Comparison of ENCODE assay signal across 8 mouse cellular contexts in genomic region chr11:115373805-115374694, GRCm38 (mm10). TPM values are rescaled to one million over a fixed set of nuclear protein-coding genes. Genes with fewer than 3 reads are reported as not detected.
DNase-seq lines count a peak whose midpoint lies in the region; ATAC-seq lines count a peak whose summit lies in the region.

No protein-coding gene starts in this region.

- H3K4me2 ChIP-seq in hindbrain, embryonic 14.5 days (replicated peaks) = peak overlapping the region; percentile 58

- 2% methylated on average over 30 of the region's 30 CpGs for whole genome bisulfite sequencing in hindbrain, embryonic 14.5 days

- peak; percentile 89 for DNase-seq in adipocyte (ENCODE audit: low spot score)
- DNase-seq in cerebellum, postnatal 14 days = peak; percentile 79 to 92
- DNase-seq in gastrocnemius, adult 18-20 months (ENCODE audit: low spot score) = peak; percentile 62
- DNase-seq in hindbrain, embryonic 14.5 days (ENCODE audit: low spot score) = peak; percentile 77
- DNase-seq in left cerebral cortex, adult 18-20 months (ENCODE audit: low spot score in 2 of 2) = peak; percentile 71 to 82
- DNase-seq in lung, postnatal 36 days = peak; percentile 79
- DNase-seq in right cerebral cortex, adult 2 months (ENCODE audit: low spot score in 2 of 2) = peak; percentile 70 to 73

- H3K9ac ChIP-seq in hindbrain, embryonic 14.5 days = peak overlapping the region; percentile 65

- H3K4me1 ChIP-seq in hindbrain, embryonic 14.5 days (replicated peaks; ENCODE audit: control insufficient read depth, insufficient read depth, low read length) = peaks cover 5% of the 10 kb centered on the region; the same call in 1 of the 2 replicates

- H3K4me3 ChIP-seq in hindbrain, embryonic 14.5 days (replicated peaks; ENCODE audit: low read length) = peak overlapping the region; percentile 37

- ATAC-seq in hindbrain, embryonic 14.5 days (ENCODE audit: low FRiP score) = peak; percentile 72
- ATAC-seq in erythroid progenitor cell, adult 5-6 weeks (replicated peaks; ENCODE audit: low FRiP score, poor library complexity, severe bottlenecking) = no peak

- peaks cover 5% of the 10 kb centered on the region; the same call in 1 of the 2 replicates for H3K27me3 ChIP-seq in hindbrain, embryonic 14.5 days (ENCODE audit: control insufficient read depth, insufficient read depth, low read length)

- H3K9me3 ChIP-seq in hindbrain, embryonic 14.5 days (ENCODE audit: control insufficient read depth, low read length) = no peaks in the 10 kb centered on the region

- H3K27ac ChIP-seq in hindbrain, embryonic 14.5 days = peak overlapping the region; percentile 67

- no peaks in the 10 kb centered on the region for H3K36me3 ChIP-seq in hindbrain, embryonic 14.5 days (replicated peaks; ENCODE audit: control insufficient read depth, insufficient read depth)

RNA-seq across cellular contexts. Expression of gene Hid1, which starts 6.5 kb away (rescaled TPM):
- total RNA-seq in gastrocnemius, adult 18-20 months (2021) = under 1 TPM; 0.81 to 0.96 TPM
- polyA plus RNA-seq in hindbrain, embryonic 14.5 days (2014; fragmentation: Nextera tagmentation; extraction: Ambion mirVana) = 44.5 and 50.2 TPM in 2 replicates
- total RNA-seq in left cerebral cortex, adult 18-20 months (2021) = 100 to 1,000 TPM; 111 to 114 TPM
- not detected in 2 replicates for total RNA-seq in erythroid progenitor cell, adult 5-6 weeks (2015; ENCODE audit: low replicate concordance)
- not detected in 2 replicates for total RNA-seq in erythroid progenitor cell, adult 5-6 weeks (2017; ENCODE audit: low replicate concordance)

RNA-seq across cellular contexts. Expression of gene Cdr2l, which starts 7.7 kb away (rescaled TPM):
- 1 to 10 TPM; 1.2 to 1.5 TPM for total RNA-seq in gastrocnemius, adult 18-20 months (2021)
- polyA plus RNA-seq in hindbrain, embryonic 14.5 days (2014; fragmentation: Nextera tagmentation; extraction: Ambion mirVana) = 25.7 and 28.5 TPM in 2 replicates
- 10 to 100 TPM; 26.8 to 29.3 TPM for total RNA-seq in left cerebral cortex, adult 18-20 months (2021)
- not detected in 2 replicates for total RNA-seq in erythroid progenitor cell, adult 5-6 weeks (2015; ENCODE audit: low replicate concordance)
- total RNA-seq in erythroid progenitor cell, adult 5-6 weeks (2017; ENCODE audit: low replicate concordance) = not detected in 2 replicates

RNA-seq across cellular contexts. Expression of gene Mrpl58, which starts 29.5 kb away (rescaled TPM):
- total RNA-seq in gastrocnemius, adult 18-20 months (2021) = 10 to 100 TPM; 90.3 to 95.5 TPM
- polyA plus RNA-seq in hindbrain, embryonic 14.5 days (2014; fragmentation: Nextera tagmentation; extraction: Ambion mirVana) = 196 and 222 TPM in 2 replicates
- total RNA-seq in left cerebral cortex, adult 18-20 months (2021) = 100 to 1,000 TPM; 111 to 122 TPM
- total RNA-seq in erythroid progenitor cell, adult 5-6 weeks (2015; ENCODE audit: low replicate concordance) = 12.6 and 24.1 TPM in 2 replicates
- 16.6 and 30.3 TPM in 2 replicates for total RNA-seq in erythroid progenitor cell, adult 5-6 weeks (2017; ENCODE audit: low replicate concordance)

RNA-seq across cellular contexts. Expression of gene Otop3, which starts 39.5 kb away (rescaled TPM):
- not detected for total RNA-seq in gastrocnemius, adult 18-20 months (2021)
- 1.8 and 1.9 TPM in 2 replicates for polyA plus RNA-seq in hindbrain, embryonic 14.5 days (2014; fragmentation: Nextera tagmentation; extraction: Ambion mirVana)
- under 1 TPM in 1 of 2 experiments, not detected in 1; 0.14 TPM for total RNA-seq in left cerebral cortex, adult 18-20 months (2021)
- total RNA-seq in erythroid progenitor cell, adult 5-6 weeks (2015; ENCODE audit: low replicate concordance) = not detected in 2 replicates
- total RNA-seq in erythroid progenitor cell, adult 5-6 weeks (2017; ENCODE audit: low replicate concordance) = not detected in 2 replicates

RNA-seq across cellular contexts. Expression of gene Atp5h, which starts 45.7 kb away (rescaled TPM):
- 100 to 1,000 TPM; 772 to 857 TPM for total RNA-seq in gastrocnemius, adult 18-20 months (2021)
- polyA plus RNA-seq in hindbrain, embryonic 14.5 days (2014; fragmentation: Nextera tagmentation; extraction: Ambion mirVana) = 897 and 1,000 TPM in 2 replicates
- total RNA-seq in left cerebral cortex, adult 18-20 months (2021) = 100 to 1,000 TPM; 453 to 457 TPM
- 520 and 620 TPM in 2 replicates for total RNA-seq in erythroid progenitor cell, adult 5-6 weeks (2015; ENCODE audit: low replicate concordance)
- 410 and 415 TPM in 2 replicates for total RNA-seq in erythroid progenitor cell, adult 5-6 weeks (2017; ENCODE audit: low replicate concordance)

Comparison
In these comparisons a context has a peak if more than half of its experiments do, and no peak if none do; other contexts are left out.
1. RNA of gene Hid1, which starts 6.5 kb away (total RNA-seq): 111 to 114 TPM in left cerebral cortex, adult 18-20 months; 0.81 to 0.96 TPM in gastrocnemius, adult 18-20 months and not detected in erythroid progenitor cell, adult 5-6 weeks; every median in the first group is over 10 times any median in the second.
2. RNA of gene Cdr2l, which starts 7.7 kb away (total RNA-seq): 26.8 to 29.3 TPM in left cerebral cortex, adult 18-20 months; 1.2 to 1.5 TPM in gastrocnemius, adult 18-20 months and not detected in erythroid progenitor cell, adult 5-6 weeks; every median in the first group is over 10 times any median in the second.
3. Peak in every context shown above with its lines, with median percentiles within 50 percentile points of each other: DNase-seq.